Mouse (Mus musculus) brain, embryonic 14.5 days (tissue): ENCODE data around the gene H2-Ke6. TPM values are rescaled to one million over a fixed set of nuclear protein-coding genes. Genes with fewer than 3 reads are reported as not detected.
"Not testable (repeated sequence)": the region's sequence is repeated elsewhere in the genome, so short reads cannot be mapped to it uniquely, and the experiment has no call there.

Experiments used
- DNase-seq: peaks from one replicate; pipeline ENCODE4 v3.0.0-alpha.2; 2011; ENCODE audit warnings: low read depth
- CTCF ChIP-seq: fragments of 200-500 bp; IDR thresholded peaks from 2 replicates; pipeline ENCODE4 v1.5.1; 2012; ENCODE audit warnings: inconsistent platforms, mild to moderate bottlenecking, moderate library complexity, borderline replicate concordance; ENCODE audit not compliant: insufficient read depth, insufficient read length; ENCODE audit errors: extremely low read depth
- POLR2A ChIP-seq: fragments of 200-500 bp; IDR thresholded peaks from 2 replicates; pipeline ENCODE4 v1.6.1; 2012; ENCODE audit warnings: mild to moderate bottlenecking, inconsistent platforms, borderline replicate concordance; ENCODE audit not compliant: poor library complexity, insufficient read depth, insufficient read length, severe bottlenecking; ENCODE audit errors: extremely low read depth
- polyA plus RNA-seq: library from polyadenylated mRNA; depleted of rRNA; stranded (reverse); fragments of >200 nt; gene quantifications from 2 replicates; pipeline ENCODE4 v1.2.3, GENCODE M21; 2012

Gene H2-Ke6
- polyA plus RNA-seq, 1 experiment = 88.8 TPM

DNA sequence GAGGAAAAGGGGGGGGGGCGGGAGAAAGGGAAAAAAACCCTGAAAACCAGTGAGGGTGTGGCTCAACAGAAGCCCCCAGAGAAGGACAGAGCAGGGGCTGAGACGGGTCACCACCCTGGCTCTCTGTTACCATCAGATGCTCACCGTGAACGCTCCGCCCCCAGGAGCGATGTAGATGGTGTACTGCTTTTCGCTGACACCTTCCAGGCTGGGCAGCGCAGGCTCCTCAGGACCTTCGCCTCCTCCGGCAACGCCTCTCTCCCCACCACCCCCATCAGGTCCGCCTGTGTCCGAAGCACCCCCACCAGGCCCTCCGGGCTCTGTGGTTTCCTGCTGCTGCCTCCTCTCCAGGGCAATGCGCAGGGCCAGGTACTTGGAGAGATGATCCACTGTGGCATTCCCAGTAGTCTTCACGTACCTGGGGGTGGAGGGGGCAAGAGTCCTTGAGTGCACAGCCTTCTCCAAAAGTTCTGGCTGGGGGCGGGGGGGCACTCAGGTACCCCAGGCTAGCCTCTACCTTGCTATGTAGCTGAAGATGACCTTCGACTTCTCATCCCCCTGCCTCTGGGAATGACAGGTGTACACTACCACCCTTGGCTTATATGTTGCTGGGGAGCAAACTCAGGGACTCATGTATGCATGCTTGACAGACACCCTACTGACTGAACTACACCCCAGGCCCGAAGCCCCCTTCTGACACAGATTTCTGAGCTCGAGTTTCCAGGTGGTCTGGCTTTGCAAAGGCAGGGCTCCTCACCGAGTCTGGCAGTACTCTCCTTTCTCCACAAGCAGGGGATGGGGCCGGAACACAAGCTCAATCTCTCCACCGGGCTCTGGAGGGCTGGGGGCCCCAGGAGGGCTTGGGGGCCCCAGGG is 6.1 kb downstream of the H2-Ke6 start:
- TF ChIP-seq POLR2A (no peak), CTCF (no peak)
- DNase-seq = no peak

- no peak for DNase-seq
- TF ChIP-seq CTCF (no peak), POLR2A (no peak)
These were observed 14.4 kb downstream of the H2-Ke6 start for GRCm38 (mm10) chr17:34013436-34013835.

- no peak for DNase-seq
- TF ChIP-seq CTCF (no peak), POLR2A (no peak)
These were observed 17.7 kb downstream of the H2-Ke6 start for GRCm38 (mm10) chr17:34010156-34010555.

DNA sequence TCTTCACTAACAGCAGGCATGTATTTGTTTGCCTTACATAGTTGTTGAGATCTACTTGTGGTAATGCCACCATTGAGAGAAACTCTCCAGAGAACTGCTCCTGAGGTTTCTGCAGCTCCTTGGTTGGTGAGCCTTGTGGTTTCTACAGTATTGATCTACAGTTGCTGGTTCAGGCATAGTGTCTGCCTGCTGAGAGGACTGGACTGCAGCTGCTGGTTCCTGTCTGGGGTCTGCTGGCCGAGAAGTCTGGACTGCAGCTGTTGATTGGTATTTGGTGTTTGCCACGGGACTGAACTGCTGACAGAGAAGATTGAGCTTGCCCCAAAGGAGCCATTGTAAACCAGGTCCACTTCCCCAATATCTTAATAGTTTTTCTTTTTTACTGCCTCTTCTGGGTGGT is 21.3 kb downstream of the H2-Ke6 start:
- TF ChIP-seq CTCF (no peak), POLR2A (no peak)
- no peak for DNase-seq

GRCm38 (mm10) chr17:34003426-34003825 is 24.4 kb downstream of the H2-Ke6 start:
- peak; percentile 24 for DNase-seq

GRCm38 (mm10) chr17:34000796-34001195 is 27.1 kb downstream of the H2-Ke6 start:
- DNase-seq = not testable (repeated sequence)

More at GRCm38 (mm10) chr17:34003426-34003825, 24.4 kb downstream of the H2-Ke6 start:
- TF ChIP-seq CTCF = peak; percentile 60; the same call in 1 of the 2 replicates
- TF ChIP-seq POLR2A = no peak

GRCm38 (mm10) chr17:34000150-34000537 is 27.7 kb downstream of the H2-Ke6 start, which contains the start of gene H2-K1:
Gene H2-K1 (minus strand): TSS chr17:34000347.
- 0 out of 2 replicates have a peak, but pooled peaks have one; percentile 15 for TF ChIP-seq POLR2A
- no peak; the same call in 1 of the 2 replicates for TF ChIP-seq CTCF

DNA sequence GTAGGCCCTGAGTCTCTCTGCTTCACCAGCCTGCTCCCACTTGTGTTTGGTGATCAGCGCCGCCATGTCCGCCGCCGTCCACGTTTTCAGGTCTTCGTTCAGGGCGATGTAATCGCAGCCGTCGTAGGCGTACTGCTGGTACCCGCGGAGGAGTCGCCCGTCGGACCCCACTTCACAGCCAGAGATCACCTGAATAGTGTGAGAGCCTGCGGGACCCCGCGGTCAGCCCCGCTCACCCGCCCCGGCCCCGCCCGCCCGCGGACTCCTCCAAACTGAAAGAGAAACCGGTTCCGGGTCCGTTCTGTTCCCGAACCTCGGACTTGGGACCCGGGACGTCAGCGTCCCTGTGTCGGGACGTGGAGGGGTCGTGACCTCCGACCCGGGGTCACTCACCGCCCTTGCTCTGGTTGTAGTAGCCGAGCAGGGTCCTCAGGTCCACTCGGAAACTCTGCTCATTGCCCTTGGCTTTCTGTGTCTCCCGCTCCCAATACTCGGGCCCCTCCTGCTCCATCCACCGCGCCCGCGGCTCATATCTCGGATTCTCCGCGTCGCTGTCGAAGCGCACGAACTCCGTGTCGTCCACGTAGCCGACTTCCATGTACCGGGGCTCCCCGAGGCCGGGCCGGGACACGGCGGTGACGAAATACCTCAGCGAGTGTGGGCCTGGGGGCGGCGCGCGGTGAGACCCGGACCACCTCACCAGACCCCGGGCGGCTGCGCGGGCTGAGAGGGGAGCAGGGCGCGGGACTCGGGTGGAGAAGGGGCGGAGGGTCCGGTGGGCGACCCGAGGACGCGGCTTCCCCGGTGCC is 28.3 kb downstream of the H2-Ke6 start:
- TF ChIP-seq CTCF = no peak
- no peak for TF ChIP-seq POLR2A
- peak; percentile 5 for DNase-seq

More at GRCm38 (mm10) chr17:34000150-34000537, 27.7 kb downstream of the H2-Ke6 start, which contains the start of gene H2-K1:
- DNase-seq = peak; percentile 62

GRCm38 (mm10) chr17:33998697-33999096 is 29.2 kb downstream of the H2-Ke6 start:
- DNase-seq = not testable (repeated sequence)

DNA sequence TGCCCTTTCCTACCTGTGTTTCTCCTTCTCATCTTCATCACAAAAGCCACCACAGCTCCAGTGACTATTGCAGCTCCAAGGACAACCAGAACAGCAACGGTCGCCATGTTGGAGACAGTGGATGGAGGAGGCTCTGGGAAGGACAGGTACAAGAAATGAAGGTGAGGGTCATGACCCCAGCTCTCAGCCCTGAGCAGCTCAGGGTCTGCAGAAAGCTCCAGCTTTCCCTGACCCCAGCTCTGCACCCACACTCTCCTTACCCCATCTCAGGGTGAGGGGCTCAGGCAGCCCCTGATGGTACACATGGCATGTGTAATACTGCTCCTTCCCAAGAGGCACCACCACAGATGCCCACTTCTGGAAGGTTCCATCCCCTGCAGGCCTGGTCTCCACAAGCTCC is 30.8 kb downstream of the H2-Ke6 start:
- not testable (repeated sequence) for DNase-seq

GRCm38 (mm10) chr17:33995651-33996050 is 32.2 kb downstream of the H2-Ke6 start:
- DNase-seq = no peak
- TF ChIP-seq POLR2A = no peak
- no peak for TF ChIP-seq CTCF

DNA sequence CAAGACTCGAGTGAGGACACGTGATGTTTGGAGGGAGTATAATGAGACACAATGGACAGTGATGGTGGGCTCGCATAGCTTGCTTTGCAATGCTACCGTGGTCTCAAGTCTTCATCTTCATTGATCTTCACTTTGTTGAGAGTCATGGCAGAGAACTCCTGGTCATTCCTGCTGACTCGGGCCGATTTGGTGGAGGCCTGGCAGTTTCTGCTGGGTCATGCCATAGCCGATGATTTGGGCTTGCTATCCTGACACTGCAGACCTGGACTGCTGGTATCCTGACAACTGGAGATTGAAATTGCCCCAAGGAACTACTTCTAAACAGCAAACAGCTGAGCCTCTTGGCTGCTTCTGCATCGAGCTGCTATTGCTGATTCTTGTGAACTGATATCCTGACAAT is 32.9 kb downstream of the H2-Ke6 start:
- DNase-seq = no peak
- TF ChIP-seq POLR2A = no peak
- no peak for TF ChIP-seq CTCF
